Mouse (Mus musculus) WW6 (cell line): ENCODE data around the gene Icam5.
A peak's percentile ranks its signal among the peaks of the same experiment; 100 is the strongest.

Source experiments
- DNase-seq: peaks from one replicate; pipeline ENCODE4 v3.0.0-alpha.2; 2013; ENCODE audit warnings: low read depth, low spot score

Gene Icam5

DNA sequence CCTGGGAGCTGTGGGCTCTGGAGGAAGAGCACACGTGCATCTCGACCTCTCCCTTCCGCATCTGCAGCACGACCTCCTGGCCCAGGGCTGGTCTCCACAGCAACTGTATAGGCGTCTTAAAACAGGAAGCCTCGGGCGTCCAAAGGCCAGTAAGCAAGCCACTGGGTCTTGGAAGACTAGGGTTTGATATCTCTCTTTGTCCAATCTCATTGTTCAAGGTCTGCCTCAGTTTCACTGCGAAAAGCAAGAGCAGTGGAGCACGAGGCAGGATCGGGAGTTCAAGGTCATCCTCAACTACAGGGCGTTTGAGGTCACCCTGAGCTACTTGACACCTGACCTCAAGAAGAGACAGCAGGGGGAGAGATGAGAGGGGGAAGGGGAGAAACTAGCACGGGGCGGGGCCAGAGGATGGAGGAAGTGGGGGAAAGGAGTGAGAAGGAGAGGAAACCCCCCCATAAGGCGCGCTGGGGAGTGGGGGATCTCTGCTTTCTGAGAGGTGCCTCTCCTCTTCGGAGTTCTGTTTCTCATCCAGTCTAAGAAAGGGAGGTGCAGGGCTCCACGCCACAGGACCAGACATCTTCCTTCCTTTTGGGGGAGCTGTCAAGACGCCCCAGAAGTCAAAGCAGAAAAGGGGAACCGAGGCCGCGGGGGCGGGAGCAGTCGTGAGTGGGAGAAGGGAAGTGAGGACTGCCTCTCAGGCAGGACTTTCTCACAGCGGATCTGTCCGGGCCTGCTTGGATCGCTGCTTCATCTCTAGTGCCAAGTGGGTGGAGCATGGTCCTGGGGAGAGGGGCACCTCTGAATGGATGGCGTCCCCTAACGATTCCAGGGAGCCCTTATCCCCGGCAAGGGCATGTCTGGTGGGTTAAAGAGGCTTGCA lies 16.9 kb upstream of the Icam5 start:
- no peak for DNase-seq

DNA sequence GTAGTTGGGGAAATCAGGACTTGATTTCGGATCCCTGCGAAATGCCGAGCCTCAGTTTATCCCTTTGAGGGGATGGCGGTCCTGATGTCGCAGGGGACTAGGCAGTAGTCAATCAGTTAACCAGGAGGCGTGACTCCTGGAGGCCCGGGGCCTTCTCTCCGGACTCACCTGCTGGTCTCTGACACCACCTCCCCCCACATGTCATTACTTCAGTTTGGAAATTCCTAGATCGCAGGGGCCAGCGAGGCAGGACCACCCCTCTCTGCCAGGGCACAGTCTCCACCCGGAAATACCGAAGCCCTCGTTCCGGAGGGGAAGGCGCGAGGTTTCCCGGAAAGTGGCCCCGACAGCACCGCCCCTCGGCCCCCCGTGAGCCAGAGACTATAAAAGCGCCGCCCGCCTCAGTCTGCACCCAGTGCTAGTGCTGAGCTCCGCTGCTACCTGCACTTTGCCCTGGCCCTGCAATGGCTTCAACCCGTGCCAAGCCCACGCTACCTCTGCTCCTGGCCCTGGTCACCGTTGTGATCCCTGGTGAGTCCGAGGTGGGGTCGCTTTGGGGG lies 16.2 kb upstream of the Icam5 start, which contains the start of gene Icam1:
Gene Icam1 (plus strand): TSS at position 415 of the 560 bp plus-strand sequence.
- no peak for DNase-seq

DNA sequence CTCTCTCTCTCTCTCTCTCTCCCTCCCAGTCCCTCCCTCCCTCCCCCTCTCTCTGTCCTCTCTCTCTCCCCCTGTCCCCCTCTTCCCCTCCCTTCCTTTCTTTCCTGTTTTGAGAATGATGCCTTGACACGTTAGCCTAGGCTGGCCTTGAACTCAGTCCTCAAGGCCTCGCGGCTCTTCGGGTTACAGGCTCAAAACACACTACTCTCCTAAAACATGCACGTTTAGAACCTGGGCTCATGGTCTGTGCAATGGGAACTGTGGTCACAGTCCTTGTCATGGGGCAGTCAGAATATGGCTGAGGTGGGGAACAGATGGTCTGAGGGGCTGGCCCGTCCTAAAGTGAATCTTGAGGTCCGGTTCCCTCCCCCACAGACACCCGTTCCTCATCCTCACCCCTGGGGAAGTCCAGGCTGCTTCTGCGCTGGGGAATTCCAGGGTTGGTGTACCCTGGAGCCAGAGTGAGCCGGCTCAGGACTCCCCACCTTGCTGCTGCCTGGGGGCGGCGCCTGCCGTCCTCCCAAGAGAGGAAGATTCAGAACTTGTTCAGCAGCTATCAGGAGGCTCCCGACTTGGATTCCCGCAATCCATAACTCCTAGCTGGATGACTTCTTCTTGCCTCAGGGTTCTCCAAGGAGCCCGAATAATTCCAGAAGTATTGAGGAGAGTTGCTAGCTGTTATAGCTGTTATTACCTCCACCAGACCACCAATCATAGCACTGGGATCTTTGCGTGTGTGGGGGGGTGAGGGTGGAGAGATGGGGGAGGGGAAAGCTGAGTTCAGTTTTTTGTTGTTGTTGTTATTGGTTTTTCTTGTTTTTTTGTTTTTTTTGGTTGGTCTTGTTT lies 15.3 kb upstream of the Icam5 start:
- no peak for DNase-seq

DNA sequence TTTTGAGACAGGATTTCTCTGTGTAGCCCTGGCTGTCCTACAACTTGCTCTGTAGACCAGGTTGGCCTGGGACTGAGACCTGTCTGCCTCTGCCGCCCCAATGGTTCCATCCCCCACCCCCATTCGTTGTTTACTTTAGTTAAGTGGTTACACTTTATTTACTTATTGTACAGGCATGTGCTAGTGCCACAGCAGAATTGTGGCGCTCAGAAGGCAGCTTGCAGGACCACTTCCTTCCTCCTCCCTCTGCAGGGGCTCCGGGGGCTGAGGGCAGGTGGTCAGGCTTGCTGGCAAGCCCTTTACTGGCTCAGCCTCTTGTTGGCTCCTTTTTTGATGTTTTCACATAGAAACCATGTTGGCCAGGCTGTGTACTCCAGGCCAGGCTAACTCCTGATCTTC lies 14.7 kb upstream of the Icam5 start:
- DNase-seq = no peak

DNA sequence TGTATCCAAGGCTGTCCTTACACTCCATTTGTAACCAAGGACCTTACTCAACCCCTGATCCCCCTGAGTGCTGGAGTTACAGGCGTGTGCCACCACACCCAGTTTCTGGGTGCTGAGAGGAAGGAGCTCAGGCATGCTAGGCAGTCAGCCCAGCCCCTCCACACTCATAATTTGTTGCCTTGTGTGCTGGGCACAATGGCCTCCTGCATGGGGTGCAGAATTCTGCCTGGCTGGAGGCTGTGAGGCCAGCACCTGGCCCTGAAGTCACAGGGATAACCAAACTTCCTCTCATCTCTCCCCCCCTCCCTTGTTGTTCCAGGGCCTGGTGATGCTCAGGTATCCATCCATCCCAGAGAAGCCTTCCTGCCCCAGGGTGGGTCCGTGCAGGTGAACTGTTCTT lies 13.3 kb upstream of the Icam5 start:
- DNase-seq = no peak

DNA sequence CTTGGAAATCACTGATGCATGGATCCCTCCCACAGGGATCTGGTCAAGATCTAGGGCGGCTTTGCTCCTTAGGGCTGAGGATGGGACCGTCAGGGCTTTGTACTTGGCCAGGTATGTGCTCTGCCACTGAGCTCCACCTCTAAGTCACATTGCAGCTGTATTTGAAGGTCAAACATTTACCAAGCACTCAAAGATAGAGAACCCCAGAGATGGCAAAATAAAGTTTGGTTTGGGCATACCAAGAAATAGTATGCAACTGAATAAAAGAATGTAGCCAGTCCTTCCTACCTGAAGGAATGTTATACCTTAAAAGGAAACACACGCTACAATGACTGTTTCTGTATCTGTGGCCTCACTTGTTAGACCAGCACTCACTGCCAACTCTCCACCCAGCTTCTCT lies 10.5 kb upstream of the Icam5 start:
- no peak for DNase-seq

DNA sequence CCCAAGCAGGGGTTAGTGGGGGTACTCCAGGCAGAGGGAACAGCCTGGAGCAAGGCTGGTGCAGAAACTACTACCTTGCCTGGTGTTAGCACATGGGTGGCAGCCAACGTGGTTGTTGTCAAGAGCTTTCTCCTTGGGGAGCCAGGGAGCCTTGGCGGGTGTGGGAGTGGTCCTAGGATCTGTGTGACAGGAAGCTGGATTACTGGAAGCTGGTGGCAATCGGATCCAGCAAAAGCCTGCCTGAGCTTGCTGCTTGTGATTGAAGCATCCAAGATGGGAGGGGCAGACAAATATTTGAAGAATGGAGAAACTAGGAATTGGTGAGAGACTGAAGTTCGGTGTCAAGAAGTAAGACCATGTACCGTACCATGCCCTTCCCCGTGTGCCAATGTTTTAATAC lies 9.6 kb upstream of the Icam5 start:
- DNase-seq = no peak

DNA sequence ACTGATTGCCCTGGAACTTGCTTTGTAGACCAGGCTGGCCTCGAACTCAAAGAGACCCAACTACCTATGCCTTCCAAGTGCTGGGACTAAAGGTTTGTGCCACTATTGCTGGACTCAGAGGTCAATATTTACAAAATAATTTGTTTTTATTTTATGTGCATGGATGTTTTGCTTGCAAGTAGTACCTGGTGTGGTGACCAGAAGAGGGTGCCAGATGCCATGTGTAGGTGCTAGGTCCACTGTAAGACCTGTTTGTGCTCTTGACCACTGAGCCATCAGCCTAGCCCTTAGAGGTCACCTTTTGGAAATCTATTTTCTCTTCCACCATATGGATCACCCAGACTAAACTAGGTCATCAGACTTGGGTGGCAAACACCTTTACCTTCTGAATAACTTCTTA lies 9.1 kb upstream of the Icam5 start:
- DNase-seq = no peak

DNA sequence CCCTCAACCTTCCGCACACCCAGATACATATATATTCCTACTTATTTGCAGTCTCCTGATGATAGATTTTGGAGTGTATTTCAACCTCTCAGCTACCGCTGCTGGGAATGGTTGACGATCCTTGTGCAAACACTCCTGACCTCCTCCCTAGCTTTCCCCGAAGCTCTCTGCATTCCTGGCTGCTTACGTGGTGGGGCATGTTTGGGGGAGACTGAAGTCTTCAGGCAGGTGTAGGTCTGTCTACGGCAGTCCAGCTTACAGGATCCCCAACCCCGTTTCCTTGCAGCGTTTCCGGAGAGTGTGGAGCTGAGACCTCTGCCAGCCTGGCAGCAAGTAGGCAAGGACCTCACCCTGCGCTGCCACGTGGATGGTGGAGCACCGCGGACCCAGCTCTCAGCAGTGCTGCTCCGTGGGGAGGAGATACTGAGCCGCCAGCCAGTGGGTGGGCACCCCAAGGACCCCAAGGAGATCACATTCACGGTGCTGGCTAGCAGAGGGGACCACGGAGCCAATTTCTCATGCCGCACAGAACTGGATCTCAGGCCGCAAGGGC lies 6.5 kb upstream of the Icam5 start:
- DNase-seq = no peak

DNA sequence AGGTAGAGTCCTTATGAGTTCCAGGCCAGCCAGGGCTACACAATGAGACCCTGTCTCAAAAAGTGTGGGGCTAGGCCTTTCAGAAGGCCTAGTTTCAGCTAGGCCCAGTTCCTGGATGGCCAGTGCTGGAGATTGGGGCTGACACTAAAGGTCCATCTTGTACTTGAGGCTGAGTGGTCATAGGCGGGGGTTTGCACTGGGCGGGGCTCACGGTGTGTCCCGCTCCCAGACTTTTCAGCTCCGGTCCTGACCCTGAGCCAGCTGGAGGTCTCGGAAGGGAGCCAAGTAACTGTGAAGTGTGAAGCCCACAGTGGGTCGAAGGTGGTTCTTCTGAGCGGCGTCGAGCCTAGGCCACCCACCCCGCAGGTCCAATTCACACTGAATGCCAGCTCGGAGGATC lies 5.0 kb upstream of the Icam5 start:
- DNase-seq = no peak

DNA sequence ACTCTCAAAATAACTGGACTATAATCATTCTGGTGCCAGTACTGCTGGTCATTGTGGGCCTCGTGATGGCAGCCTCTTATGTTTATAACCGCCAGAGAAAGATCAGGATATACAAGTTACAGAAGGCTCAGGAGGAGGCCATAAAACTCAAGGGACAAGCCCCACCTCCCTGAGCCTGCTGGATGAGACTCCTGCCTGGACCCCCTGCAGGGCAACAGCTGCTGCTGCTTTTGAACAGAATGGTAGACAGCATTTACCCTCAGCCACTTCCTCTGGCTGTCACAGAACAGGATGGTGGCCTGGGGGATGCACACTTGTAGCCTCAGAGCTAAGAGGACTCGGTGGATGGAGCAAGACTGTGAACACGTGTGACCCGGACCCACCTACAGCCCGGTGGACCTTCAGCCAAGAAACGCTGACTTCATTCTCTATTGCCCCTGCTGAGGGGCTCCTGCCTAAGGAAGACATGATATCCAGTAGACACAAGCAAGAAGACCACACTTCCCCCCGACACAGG lies 4.0 kb upstream of the Icam5 start:
- DNase-seq = no peak

DNA sequence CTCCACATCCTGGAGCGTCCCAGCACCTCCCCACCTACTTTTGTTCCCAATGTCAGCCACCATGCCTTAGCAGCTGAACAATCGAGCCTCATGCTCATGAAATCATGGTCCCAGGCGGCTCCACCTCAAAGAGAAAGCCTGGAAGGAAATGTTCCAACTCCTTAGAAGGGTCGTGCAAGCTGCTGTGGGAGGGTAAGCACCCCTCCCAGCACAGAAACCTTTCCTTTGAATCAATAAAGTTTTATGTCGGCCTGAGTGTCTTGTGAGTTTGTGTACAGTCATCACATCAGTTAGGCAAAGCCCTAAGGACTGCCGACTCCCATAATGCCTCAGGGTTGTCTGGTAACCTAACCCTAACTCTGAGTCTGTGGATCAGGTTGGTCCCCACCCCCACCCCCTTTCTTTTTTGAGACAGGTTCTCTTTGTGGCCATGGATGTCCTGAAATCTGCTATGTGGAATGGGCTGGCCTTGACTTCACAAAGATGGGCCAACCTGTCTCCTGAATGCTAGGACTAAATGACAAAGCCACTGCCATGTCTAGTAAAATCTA lies 3.2 kb upstream of the Icam5 start:
- no peak for DNase-seq

DNA sequence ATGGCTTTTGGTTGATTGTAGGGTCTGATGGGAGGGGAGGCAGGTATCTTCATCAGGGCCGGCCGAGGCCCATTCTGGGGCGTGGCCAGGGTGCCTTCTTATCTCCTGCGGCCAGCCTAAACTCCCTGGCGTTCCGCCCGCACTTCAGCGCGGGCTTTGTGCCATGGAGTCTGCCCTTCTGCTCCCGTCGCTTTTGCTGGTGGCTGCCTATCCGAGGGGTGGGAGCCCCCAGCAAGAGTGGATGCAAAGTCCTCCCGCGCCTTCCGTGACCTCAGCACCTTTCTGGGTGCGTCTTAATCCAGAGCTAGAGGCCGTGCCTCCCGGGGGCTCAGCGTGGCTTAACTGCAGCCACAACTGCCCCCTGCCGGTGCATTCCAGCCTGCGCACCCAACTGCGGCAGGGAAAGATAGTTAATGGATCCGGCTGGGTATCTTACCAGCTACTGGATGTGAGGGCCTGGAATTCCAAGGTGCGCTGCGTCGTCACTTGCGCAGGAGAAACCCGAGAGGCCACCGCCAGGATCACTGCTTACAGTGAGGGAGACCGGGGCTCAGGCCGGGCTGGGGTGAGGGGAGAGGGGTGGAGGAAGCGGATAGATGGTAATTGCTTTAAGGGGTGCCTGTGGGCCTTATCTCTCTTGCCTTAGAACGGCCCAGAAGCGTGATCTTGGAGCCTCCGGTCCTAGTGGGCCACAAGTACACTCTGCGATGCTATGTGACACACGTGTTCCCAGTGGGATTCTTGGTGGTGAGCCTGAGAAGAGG lies 2.4 kb upstream of the Icam5 start, which contains the start of gene Icam4:
Gene Icam4 (plus strand): TSS at position 83 of the 764 bp plus-strand sequence.
- DNase-seq = peak; percentile 78

DNA sequence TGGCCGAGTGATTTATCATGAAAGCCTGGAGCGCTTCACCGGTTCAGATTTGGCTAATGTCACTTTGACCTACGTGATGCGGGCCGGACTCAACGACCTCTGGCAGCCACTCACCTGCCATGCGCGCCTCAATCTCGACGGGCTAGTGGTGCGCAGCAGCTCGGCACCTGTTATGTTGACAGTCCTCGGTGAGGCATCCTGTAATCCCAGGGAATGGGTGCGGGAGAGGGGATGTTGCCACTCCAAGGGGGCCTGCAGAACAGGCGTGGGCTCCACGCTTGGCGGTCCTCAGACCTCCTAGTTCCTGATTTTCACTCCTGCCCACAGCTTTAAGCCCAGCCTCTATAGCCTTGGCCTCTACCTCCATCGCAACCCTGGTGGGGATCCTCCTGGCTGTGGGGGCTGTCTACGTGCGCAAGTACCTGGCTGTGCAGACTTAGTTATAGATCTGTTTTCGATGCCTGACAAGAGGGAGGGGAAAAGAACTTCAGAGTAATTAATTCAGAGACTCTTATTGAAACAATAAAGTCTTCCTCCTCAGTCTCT lies 1.7 kb upstream of the Icam5 start:
- DNase-seq = no peak

DNA sequence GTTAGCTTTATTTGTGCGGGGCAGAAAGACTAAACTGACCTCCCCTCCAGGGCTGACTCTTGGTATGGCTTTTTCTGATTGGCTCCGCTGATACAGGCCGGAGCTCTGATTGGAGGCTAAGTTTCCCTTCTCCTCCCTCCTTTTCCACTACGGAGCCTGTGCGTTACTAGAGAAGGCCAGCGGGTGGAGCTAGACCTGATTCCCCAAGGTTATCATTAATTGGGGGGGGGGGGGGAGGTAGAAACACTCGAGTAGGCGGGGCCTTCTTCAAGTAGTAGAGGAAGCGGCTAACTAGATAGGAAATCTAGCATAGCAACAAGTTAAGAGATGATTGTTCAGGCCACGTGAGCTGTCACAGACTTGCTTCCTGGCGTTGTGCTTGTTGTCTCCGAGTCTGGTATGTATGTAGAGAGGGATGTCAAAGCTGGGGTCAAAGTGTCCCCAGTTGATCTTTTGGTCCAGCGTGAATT lies 1.1 kb upstream of the Icam5 start:
- DNase-seq = peak; percentile 87

DNA sequence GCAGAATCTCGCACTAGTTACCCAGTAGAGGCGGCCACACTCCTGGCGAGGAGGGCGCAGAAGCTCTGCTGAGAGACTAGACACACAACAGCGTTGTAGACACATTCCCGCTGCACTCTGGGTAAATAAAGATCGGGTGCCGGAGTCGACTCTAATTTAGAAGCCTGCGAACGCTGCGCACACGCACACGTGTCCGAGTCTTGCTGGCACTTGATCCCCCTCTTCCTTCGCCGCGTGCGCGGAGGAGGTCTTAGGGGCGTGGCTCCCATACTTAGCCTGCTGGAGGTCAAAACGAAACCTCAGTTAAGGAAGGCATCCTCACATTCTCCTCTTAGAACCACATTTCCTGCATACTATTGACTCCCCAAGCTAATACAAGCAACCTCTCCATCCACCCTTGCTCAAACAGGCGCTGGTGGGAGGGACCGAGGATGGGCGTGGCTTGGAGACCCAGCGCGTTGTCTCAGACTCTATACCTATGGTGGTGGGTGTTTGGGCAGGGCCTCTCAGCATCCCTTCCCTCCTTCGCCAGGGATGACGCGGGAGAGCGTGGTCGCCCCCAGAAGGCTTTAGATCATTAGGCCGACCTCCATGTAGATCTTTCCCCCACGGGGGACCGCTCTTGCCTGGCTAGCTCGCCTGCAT lies 500 bp upstream of the Icam5 start:
- no peak for DNase-seq

DNA sequence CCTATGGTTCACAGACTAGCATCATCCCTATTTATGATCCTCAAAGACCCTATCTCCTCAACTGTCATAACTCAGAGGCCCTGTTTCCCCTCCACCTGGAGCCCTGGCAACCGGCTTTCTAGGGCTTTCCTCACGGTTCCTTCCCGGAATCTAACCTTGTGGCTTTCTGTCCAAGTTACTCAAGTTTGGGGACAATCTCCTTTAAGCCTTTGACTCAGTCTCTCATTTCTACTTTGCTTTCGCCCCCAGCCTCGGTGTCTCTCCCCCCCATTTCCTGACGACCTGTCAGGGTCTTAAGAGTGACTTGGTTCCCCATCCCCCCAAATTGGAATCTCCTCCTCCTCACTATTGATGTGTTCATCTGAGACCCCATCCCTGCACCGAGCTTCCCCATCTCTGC lies 618 bp downstream of the Icam5 start:
- no peak for DNase-seq

DNA sequence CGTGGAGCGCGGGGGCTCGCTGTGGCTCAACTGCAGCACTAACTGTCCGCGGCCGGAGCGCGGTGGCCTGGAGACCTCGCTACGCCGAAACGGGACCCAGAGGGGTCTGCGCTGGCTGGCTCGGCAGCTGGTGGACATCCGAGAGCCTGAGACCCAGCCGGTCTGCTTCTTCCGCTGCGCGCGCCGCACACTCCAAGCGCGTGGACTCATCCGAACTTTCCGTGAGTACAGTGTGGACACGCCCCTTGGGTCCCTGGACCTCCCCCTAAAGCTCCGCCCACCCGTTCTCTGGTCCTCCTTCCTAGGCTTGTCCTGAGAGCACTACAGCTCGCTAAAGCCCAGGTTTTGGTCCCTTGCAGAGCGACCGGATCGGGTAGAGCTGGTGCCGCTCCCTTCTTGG lies 1.3 kb downstream of the Icam5 start:
- DNase-seq = peak; percentile 83

DNA sequence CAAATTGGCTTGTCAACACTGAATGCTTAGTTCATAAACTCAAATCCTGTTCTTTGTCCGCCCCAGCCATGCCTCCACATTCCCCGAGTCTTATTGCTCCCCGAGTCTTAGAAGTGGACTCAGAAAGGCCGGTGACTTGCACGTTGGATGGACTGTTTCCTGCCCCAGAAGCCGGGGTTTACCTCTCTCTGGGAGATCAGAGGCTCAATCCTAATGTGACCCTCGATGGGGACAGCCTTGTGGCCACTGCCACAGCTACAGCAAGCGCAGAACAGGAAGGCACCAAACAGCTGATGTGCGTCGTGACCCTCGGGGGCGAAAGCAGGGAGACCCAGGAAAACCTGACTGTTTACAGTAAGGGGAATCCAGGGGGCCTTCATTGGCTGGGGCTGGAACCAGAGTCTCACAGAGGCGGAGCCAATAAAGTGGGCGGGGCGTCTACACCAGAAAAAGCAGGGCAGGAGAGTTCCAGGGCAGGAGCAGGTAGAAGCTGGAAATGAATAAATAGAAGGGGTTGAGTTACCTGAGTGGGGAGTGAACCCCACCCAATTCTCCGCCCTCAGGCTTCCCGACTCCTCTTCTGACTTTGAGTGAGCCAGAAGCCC lies 2.7 kb downstream of the Icam5 start:
- DNase-seq = no peak
